Mouse (Mus musculus): ENCODE measurements around the gene Pla2r1.
A peak's percentile ranks its signal among the peaks of the same experiment; 100 is the strongest.

Pla2r1 gene

DNA sequence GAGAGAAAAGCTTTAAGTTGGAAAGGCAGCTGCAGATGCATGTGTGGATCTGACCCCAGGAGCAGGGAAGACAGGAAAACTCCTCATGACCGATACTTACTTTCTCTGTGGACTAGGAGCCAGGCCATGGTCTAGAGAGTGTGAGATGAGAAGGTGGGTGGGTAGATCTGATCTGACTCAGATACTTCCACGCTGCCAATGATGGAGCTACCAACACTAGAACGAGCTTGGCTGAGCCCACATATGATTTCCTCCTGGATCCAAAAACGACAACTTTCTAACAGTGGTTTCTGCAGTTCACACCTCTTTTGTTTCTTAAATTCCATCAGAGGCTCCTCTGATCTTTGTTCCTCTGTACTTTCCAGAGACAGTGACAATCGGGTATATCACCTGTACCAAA, 151.4 kb downstream of the Pla2r1 start:
- no peak for DNase-seq

GRCm38 (mm10) chr2:60393786-60394185, 159.3 kb downstream of the Pla2r1 start:
- no peak for DNase-seq

DNA sequence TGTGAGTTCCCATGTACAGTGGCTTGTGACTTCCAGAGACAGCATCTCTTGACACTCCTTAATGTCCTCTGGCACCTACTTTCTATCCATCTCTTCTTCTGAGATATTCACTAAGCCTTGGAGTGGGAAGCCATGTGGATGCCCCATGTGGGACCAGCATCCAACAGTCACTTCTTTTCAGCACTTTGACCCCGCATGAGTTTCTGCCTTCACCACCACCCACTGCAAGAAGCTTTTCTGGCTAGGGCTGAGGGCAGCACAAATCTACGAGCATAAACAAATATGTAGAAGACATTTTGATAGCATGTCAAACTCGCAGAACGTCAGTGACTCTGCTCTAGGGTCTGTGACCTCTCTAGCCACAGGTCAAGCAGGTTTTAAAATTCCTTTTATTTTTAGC, 160.8 kb downstream of the Pla2r1 start:
- DNase-seq, result no peak

DNA sequence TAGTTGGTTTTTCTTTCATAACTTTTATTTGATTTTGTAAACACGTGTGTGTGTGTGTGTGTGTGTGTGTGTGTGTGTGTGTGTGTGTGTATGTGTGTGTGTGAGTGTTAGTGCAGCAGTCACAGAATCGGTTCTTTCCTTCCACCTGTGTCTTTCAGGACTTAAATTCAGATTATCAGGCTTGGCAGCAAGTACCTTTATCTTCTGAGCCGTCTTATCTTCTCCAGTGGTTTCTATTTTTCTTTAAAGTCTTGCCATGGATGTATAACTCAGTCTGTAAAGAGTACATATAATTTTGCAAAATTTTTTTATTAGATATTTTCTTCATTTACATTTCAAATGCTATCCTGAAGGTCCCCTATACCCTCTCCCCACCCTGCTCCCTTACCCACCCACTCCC, 165.7 kb downstream of the Pla2r1 start:
- DNase-seq, result no peak

- DNase-seq, result no peak
Observed at GRCm38 (mm10) chr2:60386835-60387234, 166.3 kb downstream of the Pla2r1 start.

- no peak for DNase-seq
Observed at GRCm38 (mm10) chr2:60384763-60385085, 168.4 kb downstream of the Pla2r1 start.

DNA sequence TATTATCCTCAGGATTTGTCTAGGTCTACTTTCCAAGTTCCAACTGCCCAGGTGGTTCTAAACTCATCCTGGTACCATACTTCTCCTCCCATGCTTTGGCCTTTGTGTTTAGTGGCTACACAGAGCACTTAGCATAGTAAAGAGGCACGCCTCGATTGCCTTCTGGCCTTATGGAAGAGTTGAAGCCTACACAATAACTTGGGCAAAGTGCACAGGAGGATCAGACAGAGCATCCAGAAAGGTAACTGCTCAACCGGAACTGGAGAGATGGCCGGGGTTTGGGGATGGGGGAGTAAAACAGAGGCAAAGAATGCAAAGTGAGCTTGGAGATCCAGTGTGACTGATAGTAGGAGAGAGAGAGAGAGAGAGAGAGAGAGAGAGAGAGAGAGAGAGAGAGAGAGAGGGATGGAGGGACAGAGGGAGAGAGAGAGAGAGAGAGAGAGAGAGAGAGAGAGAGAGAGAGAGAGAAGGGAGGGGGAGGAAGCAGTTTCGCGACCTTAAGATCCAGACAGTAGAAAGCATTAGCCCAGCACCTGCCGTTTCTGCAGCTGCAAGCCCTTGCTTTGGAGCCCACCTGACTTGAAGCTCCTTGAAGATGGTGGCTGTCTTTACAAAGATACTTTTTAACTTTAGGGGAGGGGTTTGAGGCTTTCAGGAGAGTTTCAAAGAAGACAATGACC, 168.9 kb downstream of the Pla2r1 start:
- DNase-seq, result no peak

DNA sequence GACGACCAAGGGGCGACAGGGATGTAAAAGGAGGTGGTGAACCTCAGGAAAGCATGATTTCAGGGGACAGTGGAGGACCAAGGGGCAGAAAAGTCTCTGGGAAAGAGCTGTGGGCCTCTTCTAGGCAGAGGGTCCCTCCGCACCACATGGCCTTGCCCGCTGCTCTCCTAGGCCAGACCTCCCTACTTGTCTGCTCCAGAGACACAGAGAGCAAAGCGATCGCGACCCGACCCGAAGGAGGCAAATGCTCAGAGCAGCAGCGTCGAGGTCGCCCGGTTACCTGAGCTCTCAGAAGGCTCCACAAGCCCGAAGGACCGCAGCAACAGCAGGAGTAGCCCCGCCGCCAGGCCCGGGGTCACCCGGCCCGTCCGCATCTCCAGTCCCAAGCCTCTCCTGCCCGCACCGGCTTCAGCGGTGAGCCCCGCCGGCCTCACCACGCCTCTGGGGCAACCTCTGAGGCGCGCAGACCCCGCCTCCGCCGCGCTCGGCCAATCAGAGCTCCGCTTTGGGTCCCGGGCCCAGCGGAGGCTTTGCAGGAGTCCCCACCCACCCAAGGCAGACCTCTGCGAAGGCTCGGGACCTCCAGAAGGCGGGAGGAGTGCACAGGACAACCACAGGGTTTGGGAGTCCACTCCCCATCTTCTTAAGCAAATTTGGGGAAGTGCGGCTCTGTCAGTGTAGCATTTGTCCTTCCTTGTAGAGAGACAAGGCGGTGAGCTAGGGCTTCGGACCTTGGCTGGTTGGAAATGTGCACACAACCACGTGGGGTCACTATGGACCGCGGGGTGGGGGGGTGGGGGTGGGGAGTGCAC, 170.0 kb downstream of the Pla2r1 start, which contains the start of gene Ly75:
TSS of gene Ly75 (minus strand) at position 446 of the 812 bp plus-strand sequence.
- peak; percentile 53 to 58 for DNase-seq

GRCm38 (mm10) chr2:60382346-60382745, 170.8 kb downstream of the Pla2r1 start:
- no peak for DNase-seq

DNA sequence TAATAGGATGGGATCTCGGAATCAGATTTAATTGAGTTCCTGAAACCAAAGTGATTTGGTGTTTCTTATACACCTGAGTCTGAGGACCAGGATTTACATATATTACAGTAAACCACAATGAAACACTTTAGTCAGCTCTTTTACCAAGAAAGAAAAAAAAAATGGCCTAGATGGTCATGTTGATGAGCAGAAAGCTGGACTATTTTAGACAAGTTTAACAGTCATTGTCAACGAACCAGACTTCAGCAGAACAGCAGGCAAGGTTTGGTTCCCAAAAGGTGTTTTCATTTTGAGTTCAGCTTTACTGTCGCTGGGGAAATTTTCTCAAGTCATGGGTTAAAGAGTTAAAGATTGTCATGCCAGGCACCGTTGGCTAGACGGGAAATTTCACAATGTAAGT, 175.8 kb downstream of the Pla2r1 start:
- DNase-seq, result no peak

DNA sequence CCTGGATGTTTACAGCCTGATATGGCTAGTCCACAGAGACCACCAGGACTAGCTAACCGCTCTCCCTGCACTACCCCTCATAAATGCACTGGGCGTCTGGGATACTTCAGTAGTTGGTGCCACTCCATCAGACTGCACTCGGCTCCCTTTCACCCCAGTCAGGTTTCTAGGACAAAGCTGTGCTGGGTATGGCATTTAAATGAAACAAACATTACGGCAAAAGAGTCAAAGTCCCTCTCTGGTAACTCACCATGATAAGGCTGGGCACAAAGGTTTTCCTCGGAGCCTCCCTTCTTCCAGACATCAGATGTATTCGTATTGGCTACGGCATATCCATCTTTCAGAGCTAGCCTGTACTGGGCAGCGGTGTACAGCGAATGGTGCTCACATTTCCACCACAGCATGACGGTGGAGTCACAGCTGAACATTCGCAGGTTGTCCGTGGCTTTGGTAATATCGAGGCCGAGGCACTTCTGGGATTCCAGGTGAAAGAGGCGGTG, 177.4 kb downstream of the Pla2r1 start:
- no peak for DNase-seq

GRCm38 (mm10) chr2:60375126-60375525, 178.0 kb downstream of the Pla2r1 start:
- no peak for DNase-seq

DNA sequence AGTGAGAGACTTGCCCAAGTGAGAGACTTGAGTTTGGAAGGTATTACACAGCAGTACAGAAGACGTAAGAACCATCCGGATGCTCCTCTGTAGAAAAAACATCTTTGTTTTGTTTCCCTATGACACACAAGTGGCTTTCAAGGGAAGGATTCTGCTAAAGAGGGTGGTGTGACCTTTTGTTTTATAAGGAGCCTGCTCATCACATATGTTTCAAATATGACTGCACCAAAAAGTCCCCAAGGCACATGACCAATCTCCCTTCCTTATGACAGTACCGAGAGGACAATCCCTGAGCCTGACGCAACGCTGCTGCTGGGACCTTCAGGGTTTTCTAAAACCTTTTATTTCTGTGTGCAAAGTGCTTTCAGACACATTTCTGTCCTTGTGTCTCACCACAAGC, 182.9 kb downstream of the Pla2r1 start:
- DNase-seq, result no peak

- DNase-seq, result no peak
Observed at GRCm38 (mm10) chr2:60369454-60369853, 183.7 kb downstream of the Pla2r1 start.

DNA sequence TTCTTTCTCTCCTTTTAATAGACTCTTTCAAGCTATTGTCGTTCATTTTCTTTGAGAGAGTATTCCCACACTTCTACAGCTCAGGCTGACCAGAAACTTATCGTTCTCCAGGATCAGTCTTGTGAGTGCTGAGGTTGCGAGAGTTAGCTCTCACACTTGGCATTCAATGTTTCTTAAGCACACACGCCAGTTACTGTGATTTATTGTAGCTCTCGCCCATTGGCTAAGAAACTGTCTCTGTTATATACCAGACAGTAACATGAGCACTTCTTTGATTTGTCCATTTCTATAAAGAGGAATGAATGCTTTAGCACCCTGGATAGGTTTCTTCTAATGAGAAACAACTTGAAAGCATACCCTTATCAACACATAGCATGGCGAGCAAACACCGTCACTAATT, 185.2 kb downstream of the Pla2r1 start:
- no peak for DNase-seq
